In the genomic region with DNA sequence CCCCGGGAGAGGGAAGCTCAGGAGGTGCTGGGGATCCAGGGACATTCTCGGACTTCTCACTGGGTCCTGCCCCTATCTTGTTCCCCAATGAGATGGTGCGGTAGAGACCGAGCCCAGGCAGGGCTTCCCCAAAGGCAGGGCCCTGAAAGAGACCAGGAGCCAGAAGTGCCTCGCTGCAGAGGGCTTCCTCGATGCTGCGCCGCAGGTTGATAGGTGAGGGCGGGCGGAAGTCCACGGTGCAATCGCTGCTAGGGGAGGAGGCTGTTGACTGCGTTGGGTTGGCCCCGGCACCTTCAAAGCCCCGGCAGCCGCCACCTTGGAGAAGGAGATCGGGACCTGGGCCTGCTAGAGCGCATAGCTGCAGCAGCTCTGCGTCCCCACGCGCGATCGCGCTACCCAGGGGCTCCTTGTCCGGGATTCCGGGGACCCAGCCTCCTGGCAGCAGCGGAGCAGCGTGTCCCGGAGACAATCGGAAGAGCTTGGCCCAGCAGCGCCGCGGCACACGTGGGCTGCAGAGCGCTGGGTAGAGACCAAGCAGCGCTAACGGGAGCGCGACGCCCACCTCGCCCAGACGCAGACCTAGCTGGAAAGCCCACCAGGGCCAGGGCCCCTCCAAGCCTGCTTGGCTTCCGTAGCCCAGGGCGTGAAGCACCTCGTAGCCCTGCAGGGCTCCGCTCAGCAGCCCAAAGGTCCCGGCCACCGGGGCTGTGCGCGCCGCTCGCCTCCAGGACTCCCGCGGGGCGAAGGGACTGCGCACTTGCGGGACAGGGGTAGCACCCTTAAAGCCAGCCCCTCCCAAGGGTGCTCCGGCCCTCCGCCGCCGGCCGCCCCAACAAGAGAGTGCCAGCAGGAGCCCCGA, we compare ENCODE assay signal across 8 mouse cellular contexts. TPM values are rescaled to one million over a fixed set of nuclear protein-coding genes. Genes with fewer than 3 reads are reported as not detected.
A peak's percentile ranks its signal among the peaks of the same experiment; 100 is the strongest.
DNase-seq lines count a peak whose midpoint lies in the region; ATAC-seq lines count a peak whose summit lies in the region.

No protein-coding gene starts in this region.

- peak; percentile 16; the same call in 1 of the 2 replicates for ATAC-seq in cerebellum, adult (ENCODE audit: insufficient number of reproducible peaks, low FRiP score, low TSS enrichment)
- ATAC-seq in hindbrain, embryonic 12.5 days (ENCODE audit: low FRiP score) = peak; percentile 65

- H3K36me3 ChIP-seq in embryonic facial prominence, embryonic 10.5 days (replicated peaks) = no peaks in the 10 kb centered on the region
- H3K36me3 ChIP-seq in hindbrain, embryonic 12.5 days = no peaks in the 10 kb centered on the region

- no peak for DNase-seq in cerebellum, postnatal 4 days (ENCODE audit: low spot score in 2 of 2)
- peak; percentile 84 for DNase-seq in T-cell, adult 2 months (ENCODE audit: low spot score)
- peak; percentile 72 for DNase-seq in embryonic facial prominence, embryonic 10.5 days (ENCODE audit: low spot score)
- peak; percentile 14 for DNase-seq in liver
- peak; percentile 25 to 55 for DNase-seq in natural killer cell, adult 2 months (ENCODE audit: low spot score in 2 of 2)
- peak; percentile 80 for DNase-seq in thymus, postnatal 14 days

- H3K4me1 ChIP-seq in embryonic facial prominence, embryonic 10.5 days = peaks cover 44% of the 10 kb centered on the region
- H3K4me1 ChIP-seq in hindbrain, embryonic 12.5 days = peaks cover 23% of the 10 kb centered on the region

- peak overlapping the region; percentile 99 for H3K4me2 ChIP-seq in hindbrain, embryonic 12.5 days (replicated peaks)

- peaks cover 90% of the 10 kb centered on the region for H3K27me3 ChIP-seq in embryonic facial prominence, embryonic 10.5 days (replicated peaks; ENCODE audit: low read depth, poor library complexity, severe bottlenecking)
- peaks cover 76% of the 10 kb centered on the region for H3K27me3 ChIP-seq in hindbrain, embryonic 12.5 days

- H3K9ac ChIP-seq in hindbrain, embryonic 12.5 days = peak overlapping the region; percentile 69

- H3K27ac ChIP-seq in embryonic facial prominence, embryonic 10.5 days (replicated peaks) = peak overlapping the region; percentile 86
- no peak overlapping the region for H3K27ac ChIP-seq in hindbrain, embryonic 12.5 days

- WGBS in embryonic facial prominence, embryonic 10.5 days = under 1% methylated on average over 63 of the region's 63 CpGs
- under 1% methylated on average over 57 of the region's 63 CpGs for WGBS in hindbrain, embryonic 12.5 days

- H3K4me3 ChIP-seq in embryonic facial prominence, embryonic 10.5 days = peak overlapping the region; percentile 70
- peak overlapping the region; percentile 51 for H3K4me3 ChIP-seq in hindbrain, embryonic 12.5 days

- H3K9me3 ChIP-seq in embryonic facial prominence, embryonic 10.5 days = no peaks in the 10 kb centered on the region
- H3K9me3 ChIP-seq in hindbrain, embryonic 12.5 days (replicated peaks) = no peaks in the 10 kb centered on the region

RNA-seq across cellular contexts. Expression of gene Rbm28, which starts 5.5 kb away (rescaled TPM):
- 53.9 and 60.6 TPM in 2 replicates for polyA plus RNA-seq in embryonic facial prominence, embryonic 10.5 days (2016; fragmentation: Nextera tagmentation; extraction: Ambion mirVana)
- 57.7 and 61.0 TPM in 2 replicates for polyA plus RNA-seq in hindbrain, embryonic 12.5 days (2016; fragmentation: Nextera tagmentation; extraction: Ambion mirVana)

RNA-seq across cellular contexts. Expression of gene Prrt4, which starts 9.1 kb away (rescaled TPM):
- polyA plus RNA-seq in embryonic facial prominence, embryonic 10.5 days (2016; fragmentation: Nextera tagmentation; extraction: Ambion mirVana) = 1.9 and 2.0 TPM in 2 replicates
- polyA plus RNA-seq in hindbrain, embryonic 12.5 days (2016; fragmentation: Nextera tagmentation; extraction: Ambion mirVana) = 2.4 and 2.6 TPM in 2 replicates

RNA-seq across cellular contexts. Expression of gene Impdh1, which starts 45.9 kb away (rescaled TPM):
- polyA plus RNA-seq in embryonic facial prominence, embryonic 10.5 days (2016; fragmentation: Nextera tagmentation; extraction: Ambion mirVana) = 44.7 and 50.2 TPM in 2 replicates
- polyA plus RNA-seq in hindbrain, embryonic 12.5 days (2016; fragmentation: Nextera tagmentation; extraction: Ambion mirVana) = 49.9 and 52.4 TPM in 2 replicates

Comparison
In these comparisons a context has a peak if more than half of its experiments do, and no peak if none do; other contexts are left out.
1. DNase-seq: peak in T-cell, adult 2 months (single experiment), embryonic facial prominence, embryonic 10.5 days (single experiment), liver (single experiment), natural killer cell, adult 2 months (2 of 2) and thymus, postnatal 14 days (single experiment); none in cerebellum, postnatal 4 days (0 of 2).